Mouse (Mus musculus) cerebellum, postnatal 10 days (tissue): ENCODE results near the gene Lrrc46.

Experiments used
- DNase-seq, 2 experiments: peaks; one replicate each; pipeline ENCODE4 v3.0.0; 2021; ENCODE audit warnings: mixed read lengths in 2 of 2

Lrrc46 gene

DNA sequence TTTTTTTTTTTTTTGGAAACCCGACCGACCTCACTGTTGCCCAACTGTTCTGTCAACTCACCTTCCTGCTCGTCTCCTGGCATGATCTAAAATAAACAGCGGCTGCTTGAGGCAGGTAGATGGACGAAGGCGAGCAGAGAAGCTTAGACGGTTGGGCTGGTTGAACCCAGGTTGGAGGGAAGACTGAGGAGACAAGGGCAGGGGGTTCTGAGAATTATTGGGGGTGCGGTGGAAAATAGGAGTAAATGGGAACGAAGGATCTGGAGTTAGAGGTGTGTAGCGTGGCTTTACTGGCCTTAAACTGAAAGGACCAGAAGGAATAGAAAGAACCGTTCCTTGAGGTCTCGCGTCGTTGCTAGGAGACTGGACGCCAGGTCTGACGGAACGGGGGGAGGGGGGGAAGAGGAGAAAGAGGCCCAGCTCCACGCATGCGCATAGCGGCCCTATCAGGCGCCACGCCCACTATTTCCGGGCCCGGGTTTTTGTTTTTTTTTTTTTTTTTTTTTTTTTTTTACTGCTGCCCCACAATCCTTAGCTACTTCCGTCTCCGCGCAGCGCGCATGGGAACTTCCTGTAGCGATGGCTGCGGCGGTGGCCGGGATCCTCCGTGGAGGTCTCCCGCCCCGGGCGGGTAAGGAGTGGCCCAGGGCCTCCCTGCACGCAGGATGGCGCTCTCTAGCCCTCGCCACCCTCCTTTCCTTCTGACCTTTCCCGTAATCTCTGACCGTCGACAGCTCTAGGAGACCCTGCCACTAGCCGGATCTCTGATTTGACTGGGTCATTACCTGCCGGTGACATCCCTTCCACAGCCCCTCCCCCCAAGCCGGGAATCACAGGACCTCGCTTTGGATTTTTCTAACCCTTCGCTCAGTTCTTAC is at the start of gene Lrrc46, which contains the start of gene Mrpl10:
Gene Lrrc46 (minus strand): TSS at position 386 of the 878 bp plus-strand sequence.
Gene Mrpl10 (plus strand): TSS at position 539 of the 878 bp plus-strand sequence.
- DNase-seq: peak; percentile 97

GRCm38 (mm10) chr11:97086365-97086764 is 45.2 kb upstream of the Lrrc46 start:
- DNase-seq: no peak

GRCm38 (mm10) chr11:97084821-97085505 is 43.8 kb upstream of the Lrrc46 start:
- DNase-seq: no peak

- no peak for DNase-seq
Observed at GRCm38 (mm10) chr11:97083401-97084140, 42.4 kb upstream of the Lrrc46 start.

DNA sequence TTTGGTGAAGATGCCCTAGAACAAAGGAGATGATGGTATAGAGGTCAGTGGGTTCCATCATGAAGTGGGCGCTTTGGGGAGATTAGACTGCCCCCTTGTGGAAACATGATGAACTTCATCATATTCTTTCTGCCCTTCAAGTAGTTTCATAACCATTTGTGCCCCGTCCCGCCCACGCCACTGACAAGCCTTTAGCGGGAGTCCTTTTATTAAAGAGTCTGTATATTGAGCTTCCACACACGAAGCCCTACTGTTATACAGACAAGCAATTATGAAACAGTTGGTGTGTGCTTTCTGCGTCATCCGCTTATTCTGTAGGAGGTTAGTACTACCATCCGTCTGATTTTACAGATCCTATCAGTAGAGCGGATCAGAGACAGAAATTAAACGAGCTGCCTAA is 41.8 kb upstream of the Lrrc46 start:
- DNase-seq: peak; percentile 63 to 78

DNA sequence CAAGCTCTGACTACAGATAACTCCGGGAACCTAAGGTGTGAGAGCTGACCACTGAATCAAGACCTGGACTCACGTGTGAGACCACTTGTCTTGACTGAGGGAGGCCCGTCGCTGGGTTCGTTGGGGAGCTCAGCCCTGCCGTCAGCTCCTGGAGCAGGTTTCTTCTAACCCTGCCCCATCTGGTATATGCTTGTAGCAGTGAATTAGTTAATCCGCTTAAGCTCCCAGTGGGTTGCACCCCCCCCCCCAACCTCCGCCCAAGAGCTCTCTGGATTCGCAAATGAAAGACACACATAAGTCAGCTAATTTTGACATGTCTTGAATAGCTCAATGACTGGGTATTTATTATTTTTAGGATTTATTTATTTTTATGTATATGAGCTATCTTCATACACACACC is 39.1 kb upstream of the Lrrc46 start:
- no peak for DNase-seq

- DNase-seq: no peak
Observed at GRCm38 (mm10) chr11:97078751-97079150, 37.5 kb upstream of the Lrrc46 start.

GRCm38 (mm10) chr11:97074235-97074634 is 33.0 kb upstream of the Lrrc46 start:
- DNase-seq: no peak

DNA sequence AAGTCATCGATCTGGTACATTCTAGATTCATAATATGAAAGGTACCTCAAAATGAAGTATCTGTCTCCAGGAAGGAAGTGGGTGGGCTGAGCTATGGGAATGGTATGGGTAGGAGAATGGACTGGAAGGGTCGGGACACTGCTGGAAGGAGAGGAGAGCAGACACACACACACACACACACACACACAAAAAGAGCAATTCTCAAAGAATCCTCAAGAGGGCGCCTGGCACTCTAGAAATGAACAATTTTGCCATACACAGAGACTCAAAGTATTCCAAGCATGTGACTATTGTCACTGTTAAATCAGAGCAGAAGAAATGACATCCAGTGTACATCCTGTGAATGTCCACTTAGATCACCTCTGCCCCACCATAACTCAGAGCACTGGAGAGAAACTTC is 31.3 kb upstream of the Lrrc46 start:
- peak; percentile 67 to 82 for DNase-seq

- DNase-seq: no peak
Observed at GRCm38 (mm10) chr11:97071129-97071528, 29.9 kb upstream of the Lrrc46 start.

GRCm38 (mm10) chr11:97069770-97070169 is 28.6 kb upstream of the Lrrc46 start:
- DNase-seq: no peak

DNA sequence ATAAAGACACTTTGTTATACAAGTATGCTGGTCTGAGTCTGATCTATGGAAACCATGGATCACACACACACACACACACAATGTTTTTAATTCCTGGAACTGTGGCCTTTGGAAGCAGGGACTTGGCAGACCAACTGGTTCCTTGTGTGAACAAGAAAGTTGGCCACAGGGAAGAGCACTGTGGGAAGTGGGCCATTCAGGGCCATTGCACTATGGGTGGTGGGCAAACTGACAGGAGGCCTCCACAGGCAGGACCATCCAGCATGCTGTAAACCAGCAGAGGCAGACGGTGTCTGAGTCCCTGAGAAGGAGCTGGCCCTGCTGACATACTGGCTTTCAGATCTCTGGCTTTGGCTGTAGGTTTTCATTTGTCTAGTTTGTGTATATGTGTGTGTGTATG is 28.1 kb upstream of the Lrrc46 start:
- DNase-seq: peak; percentile 69 to 75

- DNase-seq: no peak
Observed at GRCm38 (mm10) chr11:97066656-97067360, 25.6 kb upstream of the Lrrc46 start.

- no peak for DNase-seq
Observed at GRCm38 (mm10) chr11:97065538-97066295, 24.5 kb upstream of the Lrrc46 start.

GRCm38 (mm10) chr11:97063921-97064295 is 22.7 kb upstream of the Lrrc46 start:
- no peak for DNase-seq

DNA sequence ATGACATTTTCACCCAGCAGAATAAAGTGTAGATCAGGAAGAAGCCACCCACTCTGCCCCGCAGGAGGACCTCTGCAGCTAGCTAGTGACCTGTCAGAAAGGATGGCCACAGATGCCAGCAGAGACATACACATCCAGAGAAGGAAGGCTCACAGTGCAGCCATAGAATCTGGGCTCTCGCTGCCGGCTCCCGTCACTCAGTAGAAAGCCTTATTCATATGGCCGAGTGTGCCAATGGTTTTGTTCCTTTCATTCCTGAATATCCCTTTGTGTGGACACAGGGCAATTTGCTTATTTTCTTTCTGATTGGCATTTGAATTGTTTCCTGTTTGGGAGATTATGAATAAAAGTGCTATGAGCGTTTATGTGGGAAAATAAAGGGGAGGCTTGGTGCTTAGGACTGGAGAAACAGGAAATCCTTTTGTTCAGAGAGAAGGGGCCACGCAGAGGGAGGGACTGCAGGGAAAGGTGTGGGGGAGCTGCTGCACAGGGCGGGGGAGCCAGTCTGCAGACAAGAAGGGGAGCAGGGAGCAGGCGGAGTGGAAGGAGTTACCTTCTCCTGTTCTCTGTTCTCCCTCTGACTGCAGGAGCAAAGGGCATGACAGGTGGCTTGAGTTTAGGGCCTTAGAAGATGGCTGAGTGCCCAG is 22.2 kb upstream of the Lrrc46 start:
- no peak for DNase-seq

DNA sequence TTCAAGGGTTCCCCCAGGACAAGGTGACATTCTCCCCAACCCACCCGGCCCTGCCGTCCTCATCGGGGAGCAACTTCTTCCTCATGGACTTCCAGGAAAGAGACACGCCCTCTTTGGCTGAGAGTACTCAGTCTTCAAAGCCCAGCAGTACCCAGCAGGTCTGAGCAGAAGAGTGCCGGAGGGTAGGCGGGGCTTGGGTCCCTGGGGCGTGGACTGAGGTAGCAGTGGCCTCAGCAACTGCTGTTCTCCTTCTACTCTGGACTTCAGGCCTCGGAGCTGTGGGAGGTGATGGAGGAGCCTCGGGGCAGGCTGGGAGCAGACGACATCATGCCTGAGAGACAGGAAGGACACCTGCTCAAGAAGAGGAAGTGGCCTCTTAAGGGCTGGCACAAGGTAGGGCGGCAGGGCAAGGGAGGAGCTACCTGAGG is 11.0 kb upstream of the Lrrc46 start:
- peak in 1 of 2 experiments; percentile 34 for DNase-seq

DNA sequence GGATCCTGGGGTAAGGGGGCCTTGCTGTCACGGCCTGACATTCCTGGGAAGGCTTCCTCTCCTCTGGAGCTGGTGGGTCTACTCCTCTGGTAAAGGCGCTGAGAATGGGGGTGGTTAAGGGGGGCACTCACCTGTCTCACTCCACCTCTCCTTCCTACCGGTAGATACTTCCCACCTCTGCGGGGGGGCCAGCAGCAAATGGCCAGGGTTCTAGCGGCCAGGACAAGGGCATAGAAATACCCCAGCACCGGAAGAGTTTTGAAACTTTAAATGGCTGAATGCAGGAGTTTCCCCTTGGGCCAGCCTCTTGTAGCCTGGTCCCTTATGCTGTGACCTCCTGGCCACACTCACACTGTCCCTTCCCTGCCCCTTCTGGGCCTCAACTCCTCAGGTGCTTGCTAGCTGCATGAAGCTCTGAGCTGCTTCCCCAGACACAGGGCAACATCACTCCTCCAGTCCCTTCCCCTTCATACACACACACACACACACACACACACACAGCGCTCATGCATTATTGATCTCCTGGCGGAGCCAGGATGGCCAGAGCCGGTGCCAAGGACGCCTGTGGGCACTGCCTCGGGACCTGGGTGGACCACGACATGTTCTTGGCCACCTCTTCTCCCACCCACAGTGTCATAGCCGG is 9.9 kb upstream of the Lrrc46 start:
- DNase-seq: peak; percentile 58 to 65

- DNase-seq: peak; percentile 89 to 91
Observed at GRCm38 (mm10) chr11:97050216-97050943, 9.2 kb upstream of the Lrrc46 start, which contains the start of gene Osbpl7. TSS of gene Osbpl7 (plus strand) at chr11:97050628.
